In genomic region chr10:127632668-127633271, GRCm38 (mm10) we compare ENCODE assay signal across 12 mouse cellular contexts.
"Had no signal": no experiment of that assay in that cellular context is flagged by ENCODE, and none has a peak within 500 bp of the region (broad histone marks: within the 10 kb centered on the region; RNA-seq: fewer than 3 reads in every experiment).

No protein-coding gene starts in this region.

- H3K27ac ChIP-seq: kidney, embryonic 15.5 days; limb, embryonic 12.5 days; liver, embryonic 13.5 days; lung, embryonic 15.5 days; midbrain, embryonic 12.5 days had no signal

- H3K27me3 ChIP-seq: kidney, embryonic 15.5 days; limb, embryonic 12.5 days; liver, embryonic 13.5 days; lung, embryonic 15.5 days; midbrain, embryonic 12.5 days had no signal

- H3K9ac ChIP-seq: kidney, embryonic 15.5 days; limb, embryonic 12.5 days; liver, embryonic 13.5 days; lung, embryonic 15.5 days; midbrain, embryonic 12.5 days had no signal

- H3K36me3 ChIP-seq: kidney, embryonic 15.5 days; limb, embryonic 12.5 days; liver, embryonic 13.5 days; lung, embryonic 15.5 days; midbrain, embryonic 12.5 days had no signal

- DNase-seq: kidney, adult 2 months; kidney, postnatal 25 days; layer of hippocampus, postnatal 36 days; liver, embryonic 13.5 days; right cerebral cortex, postnatal 14 days; thymus, postnatal 4 days had no signal

- H3K4me2 ChIP-seq: kidney, embryonic 15.5 days; limb, embryonic 12.5 days; liver, embryonic 13.5 days; lung, embryonic 15.5 days; midbrain, embryonic 12.5 days had no signal

- ATAC-seq: inflammation-experienced regulatory T-cells, adult 6 months; midbrain, embryonic 16.5 days had no signal

- H3K4me1 ChIP-seq: limb, embryonic 12.5 days; lung, embryonic 15.5 days; midbrain, embryonic 12.5 days had no signal

- H3K4me3 ChIP-seq: kidney, embryonic 15.5 days; limb, embryonic 12.5 days; liver, embryonic 13.5 days; lung, embryonic 15.5 days; midbrain, embryonic 12.5 days had no signal

- H3K9me3 ChIP-seq: kidney, embryonic 15.5 days; limb, embryonic 12.5 days; liver, embryonic 13.5 days; lung, embryonic 15.5 days; midbrain, embryonic 12.5 days had no signal
